Mouse (Mus musculus) cortical plate, adult 2 months (tissue): ENCODE measurements around the gene Kifc3.

Source experiments
- CTCF ChIP-seq: fragments of 200-500 bp; IDR thresholded peaks from 2 replicates; pipeline ENCODE4 v1.5.1; 2011; ENCODE audit warnings: mild to moderate bottlenecking, control low read depth, low read length; ENCODE audit not compliant: insufficient read depth; ENCODE audit errors: extremely low read depth
- POLR2A ChIP-seq: fragments of 200-500 bp; IDR thresholded peaks from 2 replicates; pipeline ENCODE4 v1.6.1; 2011; ENCODE audit warnings: mild to moderate bottlenecking, low read length, control low read depth; ENCODE audit not compliant: insufficient read depth; ENCODE audit errors: extremely low read depth

DNA sequence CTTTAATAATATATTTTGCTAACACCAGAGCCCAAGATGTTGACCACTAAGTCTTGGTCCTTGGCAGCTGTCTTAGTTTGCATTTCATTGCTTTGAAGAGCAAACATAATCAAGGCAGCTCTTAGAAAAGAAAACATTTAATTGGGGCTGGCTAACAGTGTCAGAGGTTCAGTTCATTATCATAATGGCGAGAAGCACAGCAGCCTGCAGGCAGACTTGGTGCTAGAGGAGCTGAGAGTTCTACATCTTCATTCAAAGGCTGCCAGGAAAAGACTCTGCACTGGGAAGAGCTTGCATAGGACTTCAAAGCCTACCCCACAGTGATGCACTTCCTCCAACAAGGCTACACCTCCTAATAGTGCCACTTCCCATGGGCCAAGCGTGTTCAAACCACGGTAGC lies 45.5 kb downstream of the Kifc3 start:
- TF ChIP-seq CTCF = no peak
- no peak for TF ChIP-seq POLR2A
